Mouse (Mus musculus): ENCODE measurements around the gene Msh6. TPM values are rescaled to one million over a fixed set of nuclear protein-coding genes. Genes with fewer than 3 reads are reported as not detected.
"Not testable (repeated sequence)": the region's sequence is repeated elsewhere in the genome, so short reads cannot be mapped to it uniquely, and the experiment has no call there.

Msh6 gene
- total RNA-seq, 2 experiments from 2014 or later = 22.8 to 41.4 TPM

DNA sequence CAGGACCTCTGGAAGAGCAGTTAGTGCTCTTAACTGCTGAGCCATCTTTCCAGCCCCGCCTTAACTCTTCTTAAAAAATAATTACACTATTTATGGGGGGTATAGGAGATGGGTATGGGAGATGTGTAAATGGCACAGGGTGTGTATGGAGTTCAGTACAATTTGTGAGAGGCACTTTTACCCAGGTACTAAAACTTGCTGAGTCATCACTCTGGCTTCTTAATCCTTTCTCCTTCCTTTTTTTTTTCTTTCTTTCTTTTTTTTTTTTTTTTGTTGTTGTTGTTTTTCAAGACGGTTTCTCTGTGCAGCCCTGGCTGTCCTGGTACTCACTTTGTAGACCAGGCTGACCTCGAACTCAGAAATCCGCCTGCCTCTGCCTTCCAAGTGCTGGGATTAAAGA lies 2.1 kb downstream of the Msh6 start:
- not testable (repeated sequence) for ATAC-seq (ENCODE audit: poor library complexity, severe bottlenecking)

DNA sequence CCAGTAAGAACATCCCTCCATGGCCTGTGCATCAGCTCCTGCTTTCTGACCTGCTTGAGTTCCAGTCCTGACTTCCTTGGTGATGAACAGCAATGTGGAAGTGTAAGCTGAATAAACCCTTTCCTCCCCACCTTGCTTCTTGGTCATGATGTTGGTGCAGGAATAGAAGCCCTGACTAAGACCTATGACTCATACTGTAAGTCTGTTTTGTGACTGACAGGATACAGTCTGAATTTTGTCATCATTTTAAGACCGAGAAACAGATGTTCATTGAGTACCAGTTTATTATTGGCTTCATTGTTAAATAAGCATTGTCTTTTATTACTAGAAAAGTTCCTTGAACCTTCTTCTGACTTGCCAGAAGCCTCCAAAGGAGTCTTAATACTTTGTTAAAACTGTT lies 4.8 kb downstream of the Msh6 start:
- not testable (repeated sequence) for ATAC-seq (ENCODE audit: poor library complexity, severe bottlenecking)

DNA sequence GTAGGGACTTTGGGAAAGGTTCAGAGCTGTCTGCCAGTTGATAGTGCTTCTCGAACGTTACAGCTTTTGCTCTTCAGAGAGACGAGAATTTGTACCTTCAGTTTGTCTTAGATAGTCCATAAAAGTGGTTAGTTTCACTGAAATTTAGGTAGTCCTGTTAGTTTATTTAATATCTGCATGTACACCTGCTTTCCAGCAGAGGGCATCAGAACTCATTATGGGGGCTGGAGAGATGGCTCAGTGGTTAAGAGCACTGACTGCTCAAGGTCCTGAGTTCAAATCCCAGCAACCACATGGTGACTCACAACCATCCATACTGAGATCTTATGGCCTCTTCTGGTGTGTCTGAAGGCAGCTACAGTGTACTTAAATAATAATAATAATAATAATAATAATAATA lies 7.2 kb downstream of the Msh6 start:
- no peak for ATAC-seq (ENCODE audit: poor library complexity, severe bottlenecking)

DNA sequence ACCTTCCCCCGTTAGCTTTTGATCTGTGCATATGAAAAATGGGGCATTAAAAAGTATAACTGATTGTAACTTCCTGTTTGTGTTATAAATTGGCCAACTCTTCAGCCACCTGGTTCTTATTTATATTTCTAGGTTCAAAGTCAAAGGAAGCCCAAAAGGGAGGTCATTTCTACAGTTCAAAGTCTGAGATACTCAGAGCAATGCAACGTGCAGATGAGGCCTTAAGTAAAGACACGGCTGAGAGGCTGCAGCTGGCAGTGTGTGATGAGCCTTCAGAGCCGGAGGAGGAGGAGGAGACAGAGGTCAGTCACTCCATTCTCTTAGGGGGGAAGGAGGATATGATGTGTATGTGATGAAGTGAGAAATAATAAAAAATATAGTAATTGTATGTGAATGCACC lies 8.5 kb downstream of the Msh6 start:
- no peak for ATAC-seq (ENCODE audit: poor library complexity, severe bottlenecking)

DNA sequence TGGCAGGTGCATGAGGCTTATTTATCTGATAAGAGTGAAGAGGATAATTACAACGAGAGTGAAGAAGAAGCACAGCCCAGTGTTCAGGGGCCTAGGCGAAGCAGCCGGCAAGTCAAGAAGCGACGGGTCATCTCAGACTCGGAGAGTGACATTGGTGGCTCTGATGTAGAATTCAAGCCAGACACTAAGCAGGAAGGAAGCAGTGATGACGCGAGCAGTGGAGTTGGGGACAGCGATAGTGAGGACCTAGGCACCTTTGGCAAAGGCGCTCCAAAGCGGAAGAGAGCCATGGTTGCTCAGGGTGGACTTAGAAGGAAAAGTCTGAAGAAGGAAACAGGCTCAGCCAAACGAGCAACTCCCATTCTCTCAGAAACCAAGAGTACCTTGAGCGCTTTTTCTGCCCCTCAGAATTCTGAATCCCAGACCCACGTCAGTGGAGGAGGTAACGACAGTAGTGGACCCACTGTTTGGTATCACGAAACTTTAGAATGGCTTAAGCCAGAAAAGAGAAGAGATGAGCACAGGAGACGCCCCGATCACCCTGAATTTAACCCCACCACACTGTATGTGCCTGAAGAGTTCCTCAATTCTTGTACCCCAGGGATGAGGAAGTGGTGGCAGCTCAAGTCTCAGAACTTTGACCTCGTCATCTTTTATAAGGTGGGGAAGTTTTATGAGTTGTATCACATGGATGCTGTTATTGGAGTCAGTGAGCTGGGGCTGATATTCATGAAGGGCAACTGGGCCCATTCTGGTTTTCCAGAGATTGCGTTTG lies 9.8 kb downstream of the Msh6 start:
- peak; percentile 96 for ATAC-seq (ENCODE audit: poor library complexity, severe bottlenecking)

DNA sequence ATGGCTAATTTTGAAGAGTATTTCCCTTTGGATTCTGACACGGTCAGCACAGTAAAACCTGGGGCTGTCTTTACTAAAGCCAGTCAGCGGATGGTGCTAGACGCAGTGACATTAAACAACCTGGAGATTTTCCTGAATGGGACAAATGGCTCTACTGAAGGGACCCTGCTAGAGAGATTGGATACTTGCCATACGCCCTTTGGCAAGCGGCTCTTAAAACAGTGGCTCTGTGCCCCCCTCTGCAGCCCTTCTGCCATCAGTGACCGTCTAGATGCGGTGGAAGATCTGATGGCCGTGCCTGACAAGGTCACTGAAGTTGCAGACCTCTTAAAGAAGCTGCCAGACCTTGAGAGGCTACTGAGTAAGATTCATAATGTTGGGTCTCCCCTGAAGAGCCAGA lies 11.1 kb downstream of the Msh6 start:
- no peak for ATAC-seq (ENCODE audit: poor library complexity, severe bottlenecking)

DNA sequence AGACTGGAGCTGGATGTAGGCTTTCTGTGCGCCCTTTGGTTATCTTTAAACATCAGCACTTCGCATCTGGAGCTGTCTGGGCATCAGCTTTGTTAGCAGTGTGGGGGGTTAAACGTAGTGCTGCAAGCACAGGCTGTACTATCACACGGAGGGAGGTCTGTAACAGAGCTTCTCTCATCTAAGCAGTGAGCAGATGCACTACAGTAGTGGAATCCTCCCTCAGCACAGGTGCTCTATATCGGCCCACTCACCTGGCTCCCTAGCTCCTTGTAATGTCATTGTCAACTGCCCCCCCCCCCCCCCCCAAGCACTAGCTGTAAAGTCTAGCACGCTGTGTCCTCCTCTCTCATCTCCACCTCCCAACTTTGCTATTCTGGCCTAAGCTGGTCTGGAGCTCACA lies 12.6 kb downstream of the Msh6 start:
- ATAC-seq (ENCODE audit: poor library complexity, severe bottlenecking) = no peak

DNA sequence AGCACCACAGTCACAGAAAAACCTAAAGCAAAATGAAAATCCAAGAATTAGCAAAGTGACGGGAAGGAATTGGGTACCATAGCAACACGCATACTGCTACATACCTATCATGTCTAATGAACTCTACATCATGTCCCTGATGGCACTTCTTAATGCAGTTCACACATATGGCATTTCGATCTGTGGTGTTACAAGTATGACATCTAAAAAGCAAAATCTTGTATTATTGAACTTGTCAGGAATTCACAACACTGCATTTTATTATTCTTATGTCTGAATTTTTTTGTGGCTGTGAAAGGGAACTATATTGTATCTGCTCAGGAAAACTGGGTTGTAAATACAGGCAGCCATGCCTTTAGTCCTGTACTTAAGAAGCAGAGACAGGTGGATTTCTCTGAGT lies 17.3 kb downstream of the Msh6 start:
- no peak for ATAC-seq (ENCODE audit: poor library complexity, severe bottlenecking)

DNA sequence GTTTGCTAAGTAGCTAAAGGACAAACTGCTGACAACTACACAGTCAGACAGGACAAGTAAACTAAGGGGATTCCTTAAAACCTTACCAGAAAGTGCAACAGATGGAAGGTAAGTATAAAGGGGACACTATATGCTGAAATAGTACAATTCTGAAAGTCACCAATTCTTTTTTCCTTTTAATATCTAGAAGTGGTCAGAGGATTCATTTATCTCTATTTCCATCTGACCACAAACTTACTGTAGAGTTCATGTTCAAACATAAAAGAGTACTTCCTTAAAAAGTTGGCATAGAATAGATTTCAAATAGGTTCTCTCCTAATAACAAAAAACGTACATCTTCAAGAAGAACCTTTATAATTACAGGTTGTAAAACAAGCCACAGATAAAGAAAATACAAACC lies 18.5 kb downstream of the Msh6 start:
- ATAC-seq (ENCODE audit: poor library complexity, severe bottlenecking) = no peak

DNA sequence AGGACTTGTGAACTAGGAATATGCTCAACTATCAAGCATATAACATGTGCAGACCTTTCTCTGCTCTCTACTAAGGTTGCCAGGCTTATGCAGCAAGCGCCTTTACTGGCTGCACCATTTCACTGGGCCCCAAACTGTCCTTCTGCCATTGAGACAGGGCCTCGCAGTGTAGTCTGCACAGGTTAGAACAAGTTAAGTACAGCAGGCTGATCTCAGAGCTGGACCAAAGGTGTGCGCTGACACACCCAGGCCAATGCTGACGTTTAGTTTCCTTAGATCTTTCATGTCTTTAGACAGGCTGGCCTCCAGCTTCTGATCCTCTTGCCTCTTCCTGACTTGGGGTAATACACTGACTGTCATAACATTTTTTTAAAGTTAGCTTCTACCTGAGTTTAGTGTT lies 22.9 kb downstream of the Msh6 start:
- ATAC-seq (ENCODE audit: poor library complexity, severe bottlenecking) = no peak

DNA sequence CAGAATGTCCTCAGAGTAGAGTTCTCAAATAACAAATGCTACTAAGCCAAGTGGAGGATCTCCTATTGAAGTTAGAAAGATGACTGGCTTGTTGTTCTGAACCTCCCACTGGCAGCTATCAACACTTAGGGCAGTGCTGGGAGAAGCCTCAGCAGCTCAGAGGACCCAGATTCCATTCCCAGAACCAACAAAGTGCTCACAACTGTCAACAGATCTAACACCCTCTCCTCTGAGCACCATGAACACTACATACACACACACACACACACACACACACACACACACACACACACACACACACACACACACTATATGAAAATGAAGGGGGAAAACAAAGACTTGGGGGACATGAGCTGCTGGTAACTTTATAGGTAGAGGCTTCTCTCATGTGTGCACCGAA lies 30.0 kb downstream of the Msh6 start:
- ATAC-seq (ENCODE audit: poor library complexity, severe bottlenecking) = no peak

DNA sequence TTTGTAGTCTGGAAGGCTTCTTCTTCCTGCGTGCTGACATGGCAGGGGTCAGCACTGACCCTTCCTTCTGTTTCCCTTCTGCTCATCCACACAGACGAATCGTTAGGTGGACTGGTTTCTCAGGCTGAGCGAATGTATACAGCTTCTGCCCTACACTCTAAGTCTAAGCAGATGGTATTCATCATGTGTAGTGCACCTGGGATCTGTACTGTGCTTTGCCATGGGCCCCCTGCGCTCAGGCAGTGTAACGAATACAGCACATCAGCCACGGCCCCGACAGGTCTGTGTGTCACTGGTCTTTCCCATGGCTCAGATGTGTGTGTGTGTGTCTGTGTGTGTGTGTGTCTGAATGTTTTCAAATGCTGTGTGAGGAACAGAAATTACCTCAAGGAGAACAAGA lies 32.1 kb downstream of the Msh6 start:
- no peak for ATAC-seq (ENCODE audit: poor library complexity, severe bottlenecking)

DNA sequence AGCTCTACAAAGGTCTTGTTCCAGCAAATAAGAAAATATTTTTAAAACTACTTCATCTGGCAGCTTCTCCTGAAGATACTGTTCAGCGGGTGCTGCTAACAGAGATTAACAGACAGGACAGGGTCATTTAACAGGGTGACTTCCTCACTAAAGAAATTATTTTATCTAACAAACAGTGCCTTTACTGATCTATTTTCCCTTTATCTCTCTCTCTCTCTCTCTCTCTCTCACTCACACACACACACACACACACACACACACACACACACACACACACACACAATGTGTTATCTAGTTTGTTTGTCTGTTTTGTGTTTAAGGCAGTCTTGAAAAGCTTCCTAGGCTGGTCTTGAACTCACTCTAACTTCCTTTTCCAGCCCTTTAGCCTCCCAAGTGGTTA lies 39.6 kb downstream of the Msh6 start:
- ATAC-seq (ENCODE audit: poor library complexity, severe bottlenecking) = no peak

DNA sequence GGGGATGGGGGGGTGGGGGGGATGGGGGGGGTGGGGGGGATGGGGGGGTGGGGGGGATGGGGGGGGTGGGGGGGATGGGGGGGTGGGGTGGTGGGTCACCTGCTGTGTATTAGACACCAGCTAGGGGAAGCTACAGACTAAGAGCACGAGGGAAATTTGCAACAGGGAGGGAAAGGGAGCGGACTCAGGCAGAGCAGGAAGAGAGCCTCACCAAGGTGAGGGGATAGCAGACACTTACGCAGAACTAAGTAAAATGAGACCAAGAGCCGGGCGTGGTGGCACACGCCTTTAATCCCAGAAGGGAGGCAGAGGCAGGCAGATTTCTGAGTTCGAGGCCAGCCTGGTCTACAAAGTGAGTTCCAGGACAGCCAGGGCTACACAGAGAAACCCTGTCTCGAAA lies 41.2 kb downstream of the Msh6 start:
- ATAC-seq (ENCODE audit: poor library complexity, severe bottlenecking) = not testable (repeated sequence)

DNA sequence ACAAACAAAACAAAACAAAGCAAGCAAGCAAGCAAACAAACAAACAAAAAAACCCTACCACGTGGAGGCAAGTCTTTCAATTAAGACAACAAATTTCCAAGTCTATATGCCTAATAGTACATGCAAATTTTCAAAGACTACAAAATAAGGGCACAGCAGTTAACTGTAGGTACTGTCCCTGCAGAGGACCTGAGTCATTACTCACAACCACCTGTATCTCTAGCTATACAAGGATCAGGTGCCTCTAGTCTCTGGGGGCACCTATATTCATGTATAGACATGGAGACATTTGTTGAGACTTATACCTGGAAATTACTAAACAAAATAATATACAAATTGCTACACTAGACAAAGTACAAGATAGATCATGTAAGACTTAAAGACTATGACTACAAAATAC lies 49.1 kb downstream of the Msh6 start:
- no peak for ATAC-seq (ENCODE audit: poor library complexity, severe bottlenecking)

DNA sequence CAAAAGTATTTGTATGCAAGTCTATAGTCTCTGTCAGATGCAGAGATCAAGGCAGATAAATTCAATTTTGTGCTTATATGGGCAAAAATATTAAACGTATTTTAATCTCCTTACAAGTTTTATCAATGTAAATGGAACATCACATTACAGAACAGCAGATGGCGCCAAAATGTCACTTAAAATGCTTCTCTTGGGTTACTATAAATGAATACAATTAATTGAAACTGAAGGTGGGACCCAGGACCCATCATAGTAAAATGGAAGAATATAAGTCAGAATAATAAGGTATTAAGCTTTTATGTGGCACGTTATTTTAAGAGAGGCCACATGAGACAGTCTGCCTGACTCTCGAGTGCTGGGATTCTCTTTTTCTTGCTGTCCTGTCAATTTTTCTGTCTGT lies 50.4 kb downstream of the Msh6 start:
- peak; percentile 75 for ATAC-seq (ENCODE audit: poor library complexity, severe bottlenecking)

DNA sequence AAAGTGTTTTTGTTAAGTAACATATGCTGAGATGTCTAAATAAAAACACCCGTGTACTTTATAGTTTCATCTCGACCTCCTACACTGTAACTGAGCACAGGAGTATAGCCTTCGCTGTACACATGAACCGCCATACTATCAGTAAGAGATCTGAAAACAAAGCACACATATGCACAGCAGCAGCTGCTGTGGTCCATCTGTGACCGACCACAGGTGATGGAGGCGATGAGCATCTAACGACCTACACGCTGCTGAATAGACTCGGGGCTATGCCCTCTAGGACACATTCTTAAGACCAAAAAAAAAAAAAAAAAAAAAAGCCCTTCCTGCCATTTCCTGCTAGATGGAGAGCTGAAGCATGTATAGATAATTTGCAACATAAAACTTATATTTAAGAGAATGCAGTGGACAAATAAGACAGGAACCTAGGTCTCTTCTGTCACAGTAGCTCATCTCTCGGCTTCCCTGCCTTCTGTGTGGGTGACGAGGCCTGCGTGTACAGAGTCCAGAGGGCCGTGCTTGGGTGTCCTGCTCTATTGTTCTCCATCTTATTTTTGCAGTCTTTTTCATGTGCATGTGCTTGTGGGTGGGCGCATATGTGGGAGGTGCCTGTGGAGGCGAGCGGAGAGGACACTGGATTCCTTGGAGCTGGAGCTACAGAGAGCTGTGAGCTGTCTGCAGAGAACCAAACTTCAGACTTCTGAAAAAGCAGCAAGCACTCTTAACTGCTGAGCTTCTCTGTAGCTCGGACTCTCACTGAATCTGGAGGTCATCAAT lies 54.5 kb downstream of the Msh6 start:
- no peak for ATAC-seq (ENCODE audit: poor library complexity, severe bottlenecking)

DNA sequence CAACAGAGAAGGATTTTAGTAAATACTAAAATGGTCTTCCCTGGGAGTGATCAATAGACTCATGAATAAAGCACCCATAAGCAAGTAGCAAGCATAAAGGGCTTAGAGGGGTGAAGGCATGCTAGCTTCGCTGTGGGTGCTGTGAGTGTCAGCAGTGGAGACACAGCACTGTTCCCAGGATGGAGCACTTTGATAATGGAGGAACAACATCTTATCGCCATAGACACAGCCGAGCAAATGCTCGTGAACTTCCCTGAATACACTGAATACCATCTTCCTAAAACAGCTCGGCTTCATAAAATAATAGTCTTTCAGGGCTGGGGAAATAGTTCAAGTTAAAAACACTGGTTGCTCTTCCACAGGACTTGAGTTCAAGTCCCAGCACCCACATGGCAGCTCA lies 56.9 kb downstream of the Msh6 start:
- no peak for ATAC-seq (ENCODE audit: poor library complexity, severe bottlenecking)

DNA sequence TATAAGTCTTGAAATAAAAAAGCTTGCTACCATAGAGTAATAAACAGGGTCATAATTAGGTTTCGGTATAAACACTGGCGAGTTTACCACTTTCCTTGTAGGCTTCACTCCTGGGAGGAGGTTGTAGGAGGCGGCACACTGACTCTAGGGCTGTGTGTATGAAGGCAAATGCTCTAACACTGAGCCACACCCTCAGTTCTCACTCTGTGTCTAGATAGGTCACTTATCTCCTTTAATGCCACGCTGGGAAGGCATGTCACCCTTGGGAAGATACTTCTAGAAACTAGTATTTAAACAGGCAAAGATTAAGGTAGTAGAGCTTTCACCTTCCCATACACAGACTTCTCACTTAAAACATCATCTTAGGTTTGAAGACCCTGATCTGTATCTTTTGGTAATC lies 59.6 kb downstream of the Msh6 start:
- ATAC-seq (ENCODE audit: poor library complexity, severe bottlenecking) = no peak

Measured in megakaryocyte, adult 5-6 weeks (primary cell).